32 mouse cellular contexts compared by ENCODE assay signal in the genomic region with DNA sequence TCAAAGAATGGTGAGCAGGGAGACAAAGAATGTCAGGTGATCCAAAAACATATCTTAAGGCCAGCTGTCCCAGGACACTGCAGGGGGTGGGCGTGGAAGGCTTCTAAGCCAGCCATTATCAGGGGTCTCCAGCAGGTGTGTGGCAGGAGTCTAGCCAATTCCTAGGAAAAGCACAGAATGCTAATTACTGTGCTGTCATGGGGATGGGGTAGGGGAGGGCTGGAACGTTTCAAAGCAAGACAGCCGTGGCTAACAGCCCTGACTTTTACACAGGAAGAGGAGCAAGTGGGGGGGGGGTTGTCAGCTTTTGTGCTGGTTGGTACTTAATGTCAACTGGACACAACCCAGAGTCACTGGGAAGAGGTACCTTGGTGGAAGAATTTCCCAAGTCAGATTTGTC. TPM values are rescaled to one million over a fixed set of nuclear protein-coding genes. Genes with fewer than 3 reads are reported as not detected.
"Had no signal": no experiment of that assay in that cellular context is flagged by ENCODE, and none has a peak within 500 bp of the region (broad histone marks: within the 10 kb centered on the region; RNA-seq: fewer than 3 reads in every experiment).

No protein-coding gene starts in this region.

- H3K4me1 ChIP-seq: intestine, embryonic 15.5 days; limb, embryonic 10.5 days; limb, embryonic 13.5 days; liver, embryonic 15.5 days; lung, embryonic 15.5 days had no signal

- H3K9me3 ChIP-seq: intestine, embryonic 15.5 days; limb, embryonic 10.5 days; limb, embryonic 13.5 days; liver, embryonic 12.5 days; liver, embryonic 15.5 days; lung, embryonic 15.5 days had no signal

- H3K4me2 ChIP-seq: intestine, embryonic 15.5 days; limb, embryonic 13.5 days; liver, embryonic 12.5 days; liver, embryonic 15.5 days; lung, embryonic 15.5 days; midbrain, embryonic 11.5 days had no signal

- ATAC-seq: intestine, embryonic 15.5 days; liver, embryonic 12.5 days; midbrain, embryonic 16.5 days had no signal

- H3K27me3 ChIP-seq: intestine, embryonic 15.5 days; limb, embryonic 13.5 days; liver, embryonic 12.5 days; liver, embryonic 15.5 days; lung, embryonic 15.5 days had no signal

- H3K9ac ChIP-seq: intestine, embryonic 15.5 days; limb, embryonic 13.5 days; liver, embryonic 12.5 days; liver, embryonic 15.5 days; lung, embryonic 15.5 days had no signal

- H3K4me3 ChIP-seq: intestine, embryonic 15.5 days; limb, embryonic 10.5 days; limb, embryonic 13.5 days; liver, embryonic 12.5 days; liver, embryonic 15.5 days; lung, embryonic 15.5 days; megakaryocyte, embryonic 14.5 days had no signal

- DNase-seq: kidney, adult 18-20 months; kidney, adult 9 months; kidney, postnatal 14 days; kidney, postnatal 4 days; layer of hippocampus, adult 9-11 months; liver; lung, adult 18-20 months; lung, postnatal 10 days; lung, postnatal 36 days; right cerebral cortex, adult 18-20 months; right cerebral cortex, postnatal 14 days; right cerebral cortex, postnatal 4 days; thymus, adult 2 months; thymus, postnatal 14 days; thymus, postnatal 4 days had no signal

- H3K36me3 ChIP-seq: intestine, embryonic 15.5 days; limb, embryonic 10.5 days; limb, embryonic 13.5 days; liver, embryonic 12.5 days; liver, embryonic 15.5 days; lung, embryonic 15.5 days had no signal

- H3K27ac ChIP-seq: intestine, embryonic 15.5 days; limb, embryonic 10.5 days; limb, embryonic 13.5 days; liver, embryonic 12.5 days; liver, embryonic 15.5 days; lung, embryonic 15.5 days; stomach, postnatal 0 days had no signal

RNA-seq across cellular contexts. Expression of a gene that starts 16.8 kb away (rescaled TPM):
- total RNA-seq: layer of hippocampus, adult 18-20 months; left cerebral cortex, adult 18-20 months; left cerebral cortex, postnatal 25 days; neutrophil, adult 5-6 weeks had no signal
- polyA plus RNA-seq: intestine, embryonic 15.5 days; kidney, embryonic 16.5 days; limb, embryonic 10.5 days; limb, embryonic 13.5 days; midbrain, embryonic 11.5 days; midbrain, embryonic 16.5 days; stomach, embryonic 14.5 days; stomach, postnatal 0 days had no signal

RNA-seq across cellular contexts. Expression of a gene that starts 23.3 kb away (rescaled TPM):
- total RNA-seq: neutrophil, adult 5-6 weeks had no signal
- polyA plus RNA-seq: limb, embryonic 10.5 days; liver, embryonic 12.5 days; liver, embryonic 15.5 days had no signal

RNA-seq across cellular contexts. Expression of a gene that starts 38.9 kb away (rescaled TPM):
- total RNA-seq: layer of hippocampus, adult 18-20 months; layer of hippocampus, postnatal 25 days; left cerebral cortex, adult 18-20 months; left cerebral cortex, postnatal 25 days; neutrophil, adult 5-6 weeks had no signal
- polyA plus RNA-seq: intestine, embryonic 15.5 days; kidney, embryonic 16.5 days; limb, embryonic 10.5 days; limb, embryonic 13.5 days; liver, embryonic 12.5 days; liver, embryonic 15.5 days; midbrain, embryonic 11.5 days; midbrain, embryonic 16.5 days had no signal
